Mouse (Mus musculus) heart, adult 2 months (tissue): ENCODE results near the gene Stpg3. TPM values are rescaled to one million over a fixed set of nuclear protein-coding genes. Genes with fewer than 3 reads are reported as not detected.

Experiments
- DNase-seq, 2 experiments: peaks; one replicate each; pipeline ENCODE4 v3.0.0; 2021
- H3K27ac ChIP-seq: fragments of 200-600 bp; 2 replicates; pipeline ENCODE4 v1.8.1; 2022
- H3K27me3 ChIP-seq: fragments of 200-500 bp; 2 replicates; pipeline ENCODE4 v1.6.1; 2012; ENCODE audit warnings: mild to moderate bottlenecking, low read length, inconsistent platforms, mixed read lengths; ENCODE audit not compliant: control insufficient read depth, insufficient read depth
- H3K36me3 ChIP-seq: fragments of 200-500 bp; 2 replicates; pipeline ENCODE4 v1.6.1; 2012; ENCODE audit warnings: low read length, inconsistent platforms; ENCODE audit not compliant: control insufficient read depth, insufficient read depth
- H3K4me1 ChIP-seq: fragments of 200-500 bp; 2 replicates; pipeline ENCODE4 v1.6.1; 2011; ENCODE audit warnings: low read length; ENCODE audit not compliant: control insufficient read depth, insufficient read depth
- H3K4me3 ChIP-seq: fragments of 200-600 bp; 2 replicates; pipeline ENCODE4 v1.8.1; 2022
- H3K79me2 ChIP-seq: fragments of 200-500 bp; replicated peaks from 2 replicates; pipeline ENCODE4 v1.6.1; 2012; ENCODE audit warnings: mild to moderate bottlenecking, inconsistent platforms, low read length, moderate library complexity, mixed read lengths; ENCODE audit not compliant: control insufficient read depth, insufficient read depth
- H3K9ac ChIP-seq: fragments of 200-500 bp; 2 replicates; pipeline ENCODE4 v1.6.1; 2012; ENCODE audit warnings: low read depth, mild to moderate bottlenecking, control low read depth, inconsistent platforms, low read length, mixed read lengths
- CTCF ChIP-seq: fragments of 200-600 bp; IDR thresholded peaks from 2 replicates; pipeline ENCODE4 v1.8.1; 2022; ENCODE audit warnings: antibody characterized with exemption, mild to moderate bottlenecking, moderate library complexity
- EP300 ChIP-seq: fragments of 200-500 bp; IDR thresholded peaks from 2 replicates; pipeline ENCODE4 v1.6.1; 2011; ENCODE audit warnings: low read depth, low read length, control low read depth; ENCODE audit not compliant: insufficient read depth
- POLR2A ChIP-seq: fragments of 200-500 bp; IDR thresholded peaks from 2 replicates; pipeline ENCODE4 v1.6.1; 2011; ENCODE audit warnings: mild to moderate bottlenecking, low read depth, low read length, control low read depth; ENCODE audit not compliant: insufficient read depth
- WGBS: fragments of 180-500 bp; shearing (Covaris S2); methylation state at CpG from one replicate; pipeline ENCODE4 v1.1.7; 2018; 5-methylcytosine and 5-hydroxymethylcytosine counted together
- intact Hi-C: fragments of 180-260 bp; cut with DNase I; formaldehyde crosslinking; loops from one replicate; pipeline ENCODE4 v1.15.1; 2025
- long read RNA-seq: library from polyadenylated mRNA; stranded (forward); transcript quantifications from one replicate; pipeline ENCODE4 v2.0.0, GENCODE M21; 2021
- polyA plus RNA-seq: library from polyadenylated mRNA; depleted of rRNA; stranded (reverse); fragments of >200 nt; gene quantifications from 2 replicates; pipeline ENCODE4 v1.2.3, GENCODE M21; 2012; rRNA removed
- total RNA-seq, 2 experiments: library from RNA; stranded (reverse); gene quantifications; 2 replicates each; pipeline ENCODE4 v1.2.3; 2021

Stpg3 gene
- total RNA-seq (not detected), polyA plus RNA-seq (0.20 TPM in 1 of 2 replicates, not detected in the other)
- long read RNA-seq, result 0 reads

GRCm38 (mm10) chr2:25214444-25214843 lies at the start of gene Stpg3:
Stpg3 (minus strand) TSS chr2:25214637.
- H3K4me1 ChIP-seq, result peaks cover 4% of the 10 kb centered on the region; the same call in 1 of the 2 replicates
- DNase-seq, result no peak
- peaks cover 2% of the 10 kb centered on the region for H3K79me2 ChIP-seq
- 70% methylated on average over 3 of the region's 3 CpGs for WGBS
- H3K4me3 ChIP-seq, result no peak within 1 kb of the TSS
- H3K9ac ChIP-seq, result no peak within 1 kb of the TSS
- TF ChIP-seq EP300 (no peak), CTCF (no peak), POLR2A (no peak)
- H3K27me3 ChIP-seq, result no peaks in the 10 kb centered on the region
- H3K36me3 ChIP-seq, result no peaks in the 10 kb centered on the region
- no peak within 1 kb of the TSS for H3K27ac ChIP-seq
- intact Hi-C loops, result no loop called here

GRCm38 (mm10) chr2:25263623-25264285 lies 49.3 kb upstream of the Stpg3 start:
- DNase-seq, result no peak
- Histone ChIP-seq H3K4me3 (peak overlapping the region; percentile 96), H3K36me3 (no peaks in the 10 kb centered on the region), H3K27ac (peak overlapping the region; percentile 63; the same call in 1 of the 2 replicates), H3K9ac (peak overlapping the region; percentile 79), H3K27me3 (no peaks in the 10 kb centered on the region), H3K4me1 (peaks cover 20% of the 10 kb centered on the region), H3K79me2 (no peaks in the 10 kb centered on the region)
- TF ChIP-seq CTCF (no peak), EP300 (no peak), POLR2A (no peak)
- intact Hi-C loops, result no loop called here
- WGBS, result 43% methylated on average over 12 of the region's 12 CpGs

DNA sequence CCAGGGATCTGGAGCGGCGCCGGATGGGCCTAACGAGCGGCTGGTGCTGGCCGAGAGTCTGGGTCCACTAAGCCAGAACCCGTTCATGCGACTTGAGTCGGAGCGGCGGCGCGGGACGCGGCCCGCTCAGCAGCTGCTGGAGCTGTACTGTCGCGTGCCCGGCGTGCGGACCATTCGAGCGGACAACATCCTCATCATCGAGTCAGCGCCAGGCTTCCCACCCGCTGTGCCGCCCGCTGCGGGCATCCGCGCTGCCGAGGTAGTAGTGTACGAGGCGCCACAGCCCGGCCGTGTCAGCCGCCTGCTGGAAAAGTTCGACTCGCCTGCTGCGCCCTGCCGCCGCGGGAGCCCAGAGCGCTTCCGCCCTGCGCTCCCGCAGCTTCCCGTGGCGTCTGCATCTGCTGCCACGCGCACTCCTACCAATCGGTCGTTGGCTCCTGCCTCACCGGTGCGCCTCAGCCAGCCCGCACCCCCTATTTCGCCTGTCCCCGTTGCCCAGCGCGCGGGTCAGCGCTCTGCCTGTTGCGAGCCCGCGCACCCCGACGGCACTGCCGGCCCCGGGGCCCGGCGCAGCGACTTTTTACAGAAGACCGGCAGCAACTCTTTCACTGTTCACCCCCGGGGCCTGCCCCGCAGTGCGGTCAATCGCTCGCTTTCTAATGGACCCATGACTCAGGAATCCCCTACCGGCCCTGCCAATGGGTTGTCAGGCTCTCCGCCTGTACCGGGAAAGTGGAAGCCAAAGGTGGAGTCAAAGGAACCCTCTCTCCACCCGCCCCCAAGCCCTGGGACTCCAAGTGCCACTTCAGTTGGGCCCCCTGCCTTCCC lies 48.6 kb upstream of the Stpg3 start:
- intact Hi-C loops, result no loop called here
- Histone ChIP-seq H3K27ac (peak overlapping the region; percentile 63), H3K4me3 (peak overlapping the region; percentile 96), H3K27me3 (no peaks in the 10 kb centered on the region), H3K9ac (peak overlapping the region; percentile 79), H3K79me2 (no peaks in the 10 kb centered on the region), H3K36me3 (no peaks in the 10 kb centered on the region), H3K4me1 (peaks cover 20% of the 10 kb centered on the region)
- WGBS, result under 1% methylated on average over 82 of the region's 82 CpGs
- TF ChIP-seq EP300 (no peak), CTCF (0 out of 2 replicates have a peak, but pooled peaks have one; percentile 4), POLR2A (no peak)
- peak in 1 of 2 experiments; percentile 54 for DNase-seq

DNA sequence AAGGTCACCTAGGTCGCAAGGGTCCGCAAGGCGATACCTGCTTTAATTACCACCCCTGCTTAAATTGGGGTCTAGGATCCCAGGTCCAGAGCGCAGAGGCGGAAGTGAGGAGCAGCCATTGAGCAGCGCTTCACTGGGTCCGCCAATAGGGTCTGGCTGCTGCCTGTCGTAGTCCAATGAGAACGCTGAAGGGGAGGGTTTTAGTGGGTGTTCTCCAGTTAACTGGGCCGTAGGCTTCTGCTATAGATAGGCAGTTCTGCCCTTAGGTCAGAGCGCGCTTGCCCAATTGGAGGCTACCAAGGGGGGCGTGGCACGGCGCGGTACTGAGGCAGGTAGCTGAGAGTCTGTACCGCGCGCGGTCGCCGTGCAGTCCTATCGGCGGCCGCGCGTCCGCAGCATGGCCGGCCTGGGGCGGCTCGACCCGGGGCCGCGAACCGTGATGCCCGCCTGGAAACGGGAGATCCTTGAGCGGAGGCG lies 47.9 kb upstream of the Stpg3 start, which contains the start of gene Tprn:
Gene Tprn (plus strand): TSS at position 328 of the 477 bp plus-strand sequence.
- H3K27ac ChIP-seq, result peak within 1 kb of the TSS; percentile 82
- H3K4me3 ChIP-seq, result peak within 1 kb of the TSS; percentile 96
- no peaks in the 10 kb centered on the region for H3K79me2 ChIP-seq
- peak; percentile 57 for TF ChIP-seq POLR2A
- no peak for TF ChIP-seq EP300
- peak; percentile 19 for TF ChIP-seq CTCF
- WGBS, result under 1% methylated on average over 39 of the region's 39 CpGs
- intact Hi-C loops, result no loop called here
- H3K36me3 ChIP-seq, result no peaks in the 10 kb centered on the region
- H3K27me3 ChIP-seq, result no peaks in the 10 kb centered on the region
- peak; percentile 91 to 96 for DNase-seq
- H3K4me1 ChIP-seq, result peaks cover 20% of the 10 kb centered on the region
- peak within 1 kb of the TSS; percentile 79 for H3K9ac ChIP-seq

- H3K4me1 ChIP-seq, result peaks cover 15% of the 10 kb centered on the region
- H3K27ac ChIP-seq, result peak overlapping the region; percentile 82
- DNase-seq, result no peak
- H3K79me2 ChIP-seq, result no peaks in the 10 kb centered on the region
- TF ChIP-seq CTCF (no peak), EP300 (no peak), POLR2A (no peak)
- 44% methylated on average over 12 of the region's 12 CpGs for WGBS
- H3K4me3 ChIP-seq, result peak overlapping the region; percentile 96
- intact Hi-C loops, result no loop called here
- peak overlapping the region; percentile 32 for H3K9ac ChIP-seq
- H3K27me3 ChIP-seq, result no peaks in the 10 kb centered on the region
- H3K36me3 ChIP-seq, result no peaks in the 10 kb centered on the region
Observed at GRCm38 (mm10) chr2:25261870-25262269, 47.4 kb upstream of the Stpg3 start.
